Mouse (Mus musculus): ENCODE data around the gene Irf2. TPM values are rescaled to one million over a fixed set of nuclear protein-coding genes. Genes with fewer than 3 reads are reported as not detected.

The Irf2 gene
- polyA plus RNA-seq, 1 experiment = 4.2 TPM

- TF ChIP-seq GATA1 (IDR thresholded peaks at IDR 0.05; ENCODE audit: low read length) = no peak
These were observed 61.7 kb downstream of the Irf2 start for GRCm38 (mm10) chr8:46801153-46801684.

- no peak for TF ChIP-seq GATA1 (IDR thresholded peaks at IDR 0.05; ENCODE audit: low read length)
These were observed 62.5 kb downstream of the Irf2 start for GRCm38 (mm10) chr8:46802009-46802408.

GRCm38 (mm10) chr8:46804721-46805120 lies 65.2 kb downstream of the Irf2 start:
- TF ChIP-seq GATA1 (IDR thresholded peaks at IDR 0.05; ENCODE audit: low read length) = no peak

- TF ChIP-seq GATA1 (IDR thresholded peaks at IDR 0.05; ENCODE audit: low read length) = no peak
These were observed 71.6 kb downstream of the Irf2 start for GRCm38 (mm10) chr8:46811021-46811622.

GRCm38 (mm10) chr8:46811944-46812343 lies 72.4 kb downstream of the Irf2 start:
- no peak for TF ChIP-seq GATA1 (IDR thresholded peaks at IDR 0.05; ENCODE audit: low read length)

GRCm38 (mm10) chr8:46812966-46813365 lies 73.4 kb downstream of the Irf2 start:
- no peak for TF ChIP-seq GATA1 (IDR thresholded peaks at IDR 0.05; ENCODE audit: low read length)

- no peak for TF ChIP-seq GATA1 (IDR thresholded peaks at IDR 0.05; ENCODE audit: low read length)
These were observed 78.8 kb downstream of the Irf2 start for GRCm38 (mm10) chr8:46818106-46818989.

GRCm38 (mm10) chr8:46818990-46819288 lies 79.4 kb downstream of the Irf2 start:
- TF ChIP-seq GATA1 (IDR thresholded peaks at IDR 0.05; ENCODE audit: low read length) = no peak

GRCm38 (mm10) chr8:46828734-46829413 lies 89.3 kb downstream of the Irf2 start:
- TF ChIP-seq GATA1 (IDR thresholded peaks at IDR 0.05; ENCODE audit: low read length) = no peak

GRCm38 (mm10) chr8:46829414-46830111 lies 90.0 kb downstream of the Irf2 start:
- no peak for TF ChIP-seq GATA1 (IDR thresholded peaks at IDR 0.05; ENCODE audit: low read length)

- TF ChIP-seq GATA1 (IDR thresholded peaks at IDR 0.05; ENCODE audit: low read length) = no peak
These were observed 90.8 kb downstream of the Irf2 start for GRCm38 (mm10) chr8:46830112-46830855.

GRCm38 (mm10) chr8:46831916-46832315 lies 92.4 kb downstream of the Irf2 start:
- TF ChIP-seq GATA1 (IDR thresholded peaks at IDR 0.05; ENCODE audit: low read length) = no peak

- no peak for TF ChIP-seq GATA1 (IDR thresholded peaks at IDR 0.05; ENCODE audit: low read length)
These were observed 92.9 kb downstream of the Irf2 start for GRCm38 (mm10) chr8:46832399-46832798.

GRCm38 (mm10) chr8:46833763-46834162 lies 94.2 kb downstream of the Irf2 start:
- no peak for TF ChIP-seq GATA1 (IDR thresholded peaks at IDR 0.05; ENCODE audit: low read length)

GRCm38 (mm10) chr8:46834440-46834839 lies 94.9 kb downstream of the Irf2 start:
- no peak for TF ChIP-seq GATA1 (IDR thresholded peaks at IDR 0.05; ENCODE audit: low read length)

All from G1E-ER4 (cell line).